8 mouse cellular contexts compared by ENCODE assay signal in genomic region chr15:32257886-32258319, GRCm38 (mm10). TPM values are rescaled to one million over a fixed set of nuclear protein-coding genes. Genes with fewer than 3 reads are reported as not detected.
DNase-seq lines count a peak whose midpoint lies in the region; ATAC-seq lines count a peak whose summit lies in the region.

No protein-coding gene starts in this region.

- peak; percentile 38 for DNase-seq in neural tube, embryonic 11.5 days (ENCODE audit: low spot score)
- peak; percentile 55 to 67 for DNase-seq in right cerebral cortex, adult 2 months (ENCODE audit: low spot score in 2 of 2)
- no peak for DNase-seq in spleen, adult 18-20 months

- peaks cover 31% of the 10 kb centered on the region for H3K4me1 ChIP-seq in forebrain, embryonic 13.5 days
- H3K4me1 ChIP-seq in forebrain, embryonic 12.5 days = peaks cover 11% of the 10 kb centered on the region
- H3K4me1 ChIP-seq in neural tube, embryonic 11.5 days (ENCODE audit: control insufficient read depth, insufficient read depth, low read length) = peaks cover 5% of the 10 kb centered on the region; the same call in 1 of the 2 replicates
- peaks cover 19% of the 10 kb centered on the region for H3K4me1 ChIP-seq in neural tube, embryonic 15.5 days
- H3K4me1 ChIP-seq in heart, embryonic 16.5 days (ENCODE audit: control insufficient read depth, insufficient read depth, low read length) = peaks cover 29% of the 10 kb centered on the region

- H3K4me2 ChIP-seq in forebrain, embryonic 13.5 days = no peak overlapping the region
- H3K4me2 ChIP-seq in forebrain, embryonic 12.5 days = no peak overlapping the region
- H3K4me2 ChIP-seq in neural tube, embryonic 11.5 days (ENCODE audit: low read depth) = peak overlapping the region; percentile 0; the same call in 1 of the 2 replicates
- no peak overlapping the region; the same call in 1 of the 2 replicates for H3K4me2 ChIP-seq in neural tube, embryonic 15.5 days
- H3K4me2 ChIP-seq in heart, embryonic 16.5 days (ENCODE audit: low read depth, low read length) = peak overlapping the region; percentile 23

- H3K9me3 ChIP-seq in forebrain, embryonic 13.5 days (replicated peaks) = peaks cover 5% of the 10 kb centered on the region
- H3K9me3 ChIP-seq in forebrain, embryonic 12.5 days = no peaks in the 10 kb centered on the region
- no peaks in the 10 kb centered on the region for H3K9me3 ChIP-seq in neural tube, embryonic 11.5 days (ENCODE audit: control insufficient read depth, low read length)
- no peaks in the 10 kb centered on the region for H3K9me3 ChIP-seq in neural tube, embryonic 15.5 days (replicated peaks)
- peaks cover 6% of the 10 kb centered on the region for H3K9me3 ChIP-seq in heart, embryonic 16.5 days (replicated peaks; ENCODE audit: control insufficient read depth, low read length)

- peak; percentile 28; the same call in 1 of the 2 replicates for ATAC-seq in forebrain, embryonic 13.5 days
- no peak for ATAC-seq in forebrain, embryonic 12.5 days (ENCODE audit: low FRiP score)
- ATAC-seq in neural tube, embryonic 11.5 days (ENCODE audit: insufficient read depth, low FRiP score, low TSS enrichment) = no peak
- no peak for ATAC-seq in neural tube, embryonic 15.5 days (ENCODE audit: low FRiP score)
- peak; percentile 82 for ATAC-seq in heart, embryonic 16.5 days (replicated peaks; ENCODE audit: extremely low read depth, insufficient read depth, low FRiP score)
- no peak for ATAC-seq in monocyte, adult 5-6 weeks (replicated peaks; ENCODE audit: insufficient number of reproducible peaks, low FRiP score, low TSS enrichment, poor library complexity, severe bottlenecking)

- peaks cover 16% of the 10 kb centered on the region for H3K36me3 ChIP-seq in forebrain, embryonic 13.5 days (ENCODE audit: poor library complexity, severe bottlenecking)
- no peaks in the 10 kb centered on the region; the same call in 1 of the 2 replicates for H3K36me3 ChIP-seq in forebrain, embryonic 12.5 days (replicated peaks)
- H3K36me3 ChIP-seq in neural tube, embryonic 11.5 days (ENCODE audit: control insufficient read depth, insufficient read depth, low read length) = no peaks in the 10 kb centered on the region
- no peaks in the 10 kb centered on the region for H3K36me3 ChIP-seq in neural tube, embryonic 15.5 days
- H3K36me3 ChIP-seq in heart, embryonic 16.5 days (ENCODE audit: control insufficient read depth, insufficient read depth) = peaks cover 6% of the 10 kb centered on the region; the same call in 1 of the 2 replicates

- no peaks in the 10 kb centered on the region for H3K27me3 ChIP-seq in forebrain, embryonic 13.5 days
- no peaks in the 10 kb centered on the region for H3K27me3 ChIP-seq in forebrain, embryonic 12.5 days
- H3K27me3 ChIP-seq in neural tube, embryonic 11.5 days (ENCODE audit: control insufficient read depth, insufficient read depth, low read length) = no peaks in the 10 kb centered on the region
- H3K27me3 ChIP-seq in neural tube, embryonic 15.5 days (replicated peaks) = no peaks in the 10 kb centered on the region
- H3K27me3 ChIP-seq in heart, embryonic 16.5 days (ENCODE audit: control insufficient read depth, insufficient read depth, low read length) = no peaks in the 10 kb centered on the region

- no peak overlapping the region for H3K4me3 ChIP-seq in forebrain, embryonic 13.5 days
- H3K4me3 ChIP-seq in forebrain, embryonic 12.5 days (replicated peaks) = no peak overlapping the region
- H3K4me3 ChIP-seq in neural tube, embryonic 11.5 days (ENCODE audit: low read depth, low read length) = no peak overlapping the region
- H3K4me3 ChIP-seq in neural tube, embryonic 15.5 days (replicated peaks) = no peak overlapping the region
- H3K4me3 ChIP-seq in heart, embryonic 16.5 days (ENCODE audit: low read length) = 0 out of 2 replicates have a peak overlapping the region, but pooled peaks have one; percentile 13

- no peak overlapping the region for H3K9ac ChIP-seq in forebrain, embryonic 13.5 days
- no peak overlapping the region for H3K9ac ChIP-seq in forebrain, embryonic 12.5 days
- no peak overlapping the region for H3K9ac ChIP-seq in neural tube, embryonic 11.5 days (ENCODE audit: low read length)
- H3K9ac ChIP-seq in neural tube, embryonic 15.5 days (replicated peaks) = no peak overlapping the region
- H3K9ac ChIP-seq in heart, embryonic 16.5 days (ENCODE audit: low read length) = no peak overlapping the region

- 44% methylated on average over 7 of the region's 7 CpGs for WGBS in forebrain, embryonic 13.5 days
- WGBS in forebrain, embryonic 12.5 days = 58% methylated on average over 7 of the region's 7 CpGs
- WGBS in neural tube, embryonic 11.5 days = 45% methylated on average over 7 of the region's 7 CpGs
- WGBS in neural tube, embryonic 15.5 days = 40% methylated on average over 7 of the region's 7 CpGs
- 26% methylated on average over 7 of the region's 7 CpGs for WGBS in heart, embryonic 16.5 days

- no peak overlapping the region for H3K27ac ChIP-seq in forebrain, embryonic 13.5 days
- H3K27ac ChIP-seq in forebrain, embryonic 12.5 days = no peak overlapping the region
- H3K27ac ChIP-seq in neural tube, embryonic 11.5 days (ENCODE audit: low read depth, low read length) = no peak overlapping the region
- no peak overlapping the region for H3K27ac ChIP-seq in neural tube, embryonic 15.5 days (replicated peaks)
- H3K27ac ChIP-seq in heart, embryonic 16.5 days (ENCODE audit: low read length) = peak overlapping the region; percentile 79

RNA-seq across cellular contexts. Expression of gene Sema5a, which starts 13.3 kb away (rescaled TPM):
- 15.4 and 19.6 TPM in 2 replicates for polyA plus RNA-seq in forebrain, embryonic 13.5 days (2015; fragmentation: Nextera tagmentation; extraction: Ambion mirVana)
- polyA plus RNA-seq in forebrain, embryonic 12.5 days (2016; fragmentation: Nextera tagmentation; extraction: Ambion mirVana) = 20.7 and 20.8 TPM in 2 replicates
- 10.3 and 13.1 TPM in 2 replicates for polyA plus RNA-seq in neural tube, embryonic 11.5 days (2014; fragmentation: Nextera tagmentation; extraction: Ambion mirVana)
- 12.9 and 14.0 TPM in 2 replicates for polyA plus RNA-seq in neural tube, embryonic 15.5 days (2015; fragmentation: Nextera tagmentation; extraction: Ambion mirVana)
- polyA plus RNA-seq in heart, embryonic 16.5 days (2015; fragmentation: Nextera tagmentation; extraction: Ambion mirVana) = 7.4 and 8.7 TPM in 2 replicates
- total RNA-seq in monocyte, adult 5-6 weeks (2017) = 0.10 to 0.53 TPM in 2 of 3 replicates, not detected in the other

Comparison
In these comparisons a context has a peak if more than half of its experiments do, and no peak if none do; other contexts are left out.
1. ATAC-seq: peak in forebrain, embryonic 13.5 days (single experiment) and heart, embryonic 16.5 days (single experiment); none in forebrain, embryonic 12.5 days (single experiment), neural tube, embryonic 11.5 days (single experiment), neural tube, embryonic 15.5 days (single experiment) and monocyte, adult 5-6 weeks (single experiment).
2. H3K4me2 ChIP-seq: peak in neural tube, embryonic 11.5 days (single experiment) and heart, embryonic 16.5 days (single experiment); none in forebrain, embryonic 13.5 days (single experiment), forebrain, embryonic 12.5 days (single experiment) and neural tube, embryonic 15.5 days (single experiment).
3. DNase-seq: peak in neural tube, embryonic 11.5 days (single experiment) and right cerebral cortex, adult 2 months (2 of 2); none in spleen, adult 18-20 months (0 of 2).